Mouse (Mus musculus) heart, postnatal 0 days (tissue): Measurements from ENCODE around the gene Rflna.

Source experiments
- CTCF ChIP-seq: IDR thresholded peaks from 2 replicates; pipeline ENCODE4 v1.5.1; 2016; ENCODE audit warnings: antibody characterized with exemption, control low read depth, low read depth
- EP300 ChIP-seq: IDR thresholded peaks from 2 replicates; pipeline ENCODE4 v1.6.1; 2016; ENCODE audit warnings: antibody characterized with exemption, low read depth

DNA sequence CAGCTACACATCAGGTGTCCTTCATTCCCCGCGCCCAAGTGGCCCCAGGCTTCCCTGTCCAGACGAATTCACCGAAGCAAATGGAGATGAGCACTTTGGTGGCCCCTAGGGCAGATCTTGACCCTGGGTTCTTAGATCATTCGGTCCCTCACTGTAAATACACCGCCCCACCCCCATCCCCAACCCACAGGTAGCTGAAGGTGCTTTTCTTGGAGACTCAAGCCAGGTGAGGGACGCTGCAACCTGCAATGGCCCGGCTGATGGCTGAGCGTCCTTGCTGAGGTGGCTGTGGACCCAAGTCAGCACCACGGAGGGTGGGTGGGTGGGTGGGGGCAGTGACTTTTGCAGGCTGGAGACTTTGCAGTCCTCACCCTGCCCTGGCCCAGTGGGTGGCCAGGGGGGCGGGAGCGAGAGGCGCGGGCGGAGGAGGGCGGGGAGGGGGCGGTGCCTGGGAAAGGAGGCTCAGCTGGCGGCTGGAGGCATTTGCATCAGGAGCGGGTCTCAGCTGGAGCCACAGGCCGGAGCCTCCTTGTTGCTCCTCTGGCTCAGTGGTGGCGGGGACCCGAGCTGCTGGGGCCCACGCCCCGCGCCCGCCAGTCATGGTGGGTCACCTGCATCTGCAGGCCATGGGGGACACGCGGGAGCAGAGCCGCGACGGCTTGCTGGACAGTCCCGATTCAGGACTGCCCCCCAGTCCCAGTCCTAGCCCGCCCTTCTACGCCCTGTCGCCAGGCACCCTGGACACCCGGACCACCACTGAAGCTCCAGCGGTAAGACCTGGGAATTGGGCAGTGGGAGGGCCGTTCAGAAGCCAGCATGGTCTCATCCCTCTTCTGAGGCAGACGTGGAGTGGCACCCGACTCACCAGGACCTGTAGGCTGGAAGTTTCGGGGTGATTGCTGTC is at the start of gene Rflna:
- TF ChIP-seq CTCF, result no peak
- no peak for TF ChIP-seq EP300
